Mouse (Mus musculus): ENCODE measurements around the gene March11.

GRCm38 (mm10) chr15:26390001-26390400, 81.2 kb downstream of the March11 start:
- TF ChIP-seq POLR2A (IDR thresholded peaks at IDR 0.05; ENCODE audit: extremely low read depth, insufficient read depth, low read length) (no peak), CTCF (IDR thresholded peaks at IDR 0.05; ENCODE audit: extremely low read depth, insufficient read depth, low read length) (no peak)
